Mouse (Mus musculus) forebrain, embryonic 12.5 days (tissue): ENCODE measurements around the gene Vangl1. TPM values are rescaled to one million over a fixed set of nuclear protein-coding genes. Genes with fewer than 3 reads are reported as not detected.
A peak's percentile ranks its signal among the peaks of the same experiment; 100 is the strongest.
"Not testable (repeated sequence)": the region's sequence is repeated elsewhere in the genome, so short reads cannot be mapped to it uniquely, and the experiment has no call there.

Experiments used
- ATAC-seq: fragments of 200-750 bp; cut with Nextera tagmentation; 2 replicates; pipeline ENCODE4 v1.8.0; 2017; ENCODE audit warnings: moderate TSS enrichment; ENCODE audit not compliant: low FRiP score
- H3K27ac ChIP-seq: fragments of 300-500 bp; sonication (generic); 2 replicates; pipeline ENCODE4 v1.5.1; 2016; ENCODE audit warnings: mild to moderate bottlenecking
- H3K27me3 ChIP-seq: fragments of 300-500 bp; sonication (generic); 2 replicates; pipeline ENCODE4 v1.6.1; 2016; ENCODE audit warnings: mild to moderate bottlenecking
- H3K36me3 ChIP-seq: fragments of 300-500 bp; sonication (generic); replicated peaks from 2 replicates; pipeline ENCODE4 v1.6.1; 2016; ENCODE audit warnings: mild to moderate bottlenecking
- H3K4me1 ChIP-seq: fragments of 300-500 bp; sonication (generic); 2 replicates; pipeline ENCODE4 v1.6.1; 2016
- H3K4me2 ChIP-seq: fragments of 300-500 bp; sonication (generic); 2 replicates; pipeline ENCODE4 v1.6.1; 2016; ENCODE audit warnings: mild to moderate bottlenecking, moderate library complexity
- H3K4me3 ChIP-seq: fragments of 300-500 bp; sonication (generic); replicated peaks from 2 replicates; pipeline ENCODE4 v1.5.1; 2016; ENCODE audit warnings: mild to moderate bottlenecking
- H3K9ac ChIP-seq: fragments of 300-500 bp; sonication (generic); 2 replicates; pipeline ENCODE4 v1.6.1; 2016; ENCODE audit warnings: mild to moderate bottlenecking
- H3K9me3 ChIP-seq: fragments of 300-500 bp; sonication (generic); 2 replicates; pipeline ENCODE4 v1.6.1; 2016
- WGBS: fragments of 180-500 bp; shearing (Covaris S2); methylation state at CpG from one replicate; pipeline ENCODE4 v1.1.7; 2016; 5-methylcytosine and 5-hydroxymethylcytosine counted together
- polyA plus RNA-seq: library from polyadenylated mRNA; unstranded; fragments of >200 nt; fragmentation: Nextera tagmentation; extraction: Ambion mirVana; gene quantifications from 2 replicates; pipeline ENCODE4 v1.2.1, GENCODE M21; 2016

Gene Vangl1
- polyA plus RNA-seq, 1 experiment from 2014 or later = 5.8 TPM

- H3K36me3 ChIP-seq = no peaks in the 10 kb centered on the region
- H3K9me3 ChIP-seq = no peaks in the 10 kb centered on the region
- no peak overlapping the region for H3K27ac ChIP-seq
- H3K4me1 ChIP-seq = no peaks in the 10 kb centered on the region
- 58% methylated on average over 6 of the region's 6 CpGs for WGBS
- no peak overlapping the region for H3K9ac ChIP-seq
- H3K27me3 ChIP-seq = peaks cover 7% of the 10 kb centered on the region; the same call in 1 of the 2 replicates
- no peak overlapping the region for H3K4me2 ChIP-seq
- ATAC-seq = no peak
- H3K4me3 ChIP-seq = no peak overlapping the region
Observed at GRCm38 (mm10) chr3:102212896-102213295, 8.4 kb upstream of the Vangl1 start.

DNA sequence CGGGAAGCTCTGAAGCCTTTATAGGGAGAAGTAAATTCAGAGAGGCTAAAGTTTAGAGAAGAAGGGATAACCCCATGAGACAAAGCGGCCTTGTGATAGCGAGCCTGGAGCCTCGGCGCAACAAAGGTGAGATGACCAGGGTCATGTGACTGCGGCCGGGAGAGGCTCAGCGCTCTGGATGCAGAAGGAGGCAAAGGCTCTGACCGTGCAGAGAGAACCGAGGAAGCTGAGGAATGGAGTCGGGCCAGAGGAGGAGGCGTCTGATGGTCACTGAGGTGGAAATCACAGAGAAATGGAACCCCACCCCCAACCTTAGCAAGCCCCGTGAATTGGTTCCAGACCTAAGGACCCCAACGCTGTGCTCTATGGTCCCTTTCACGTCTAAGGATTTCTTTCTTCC, 7.8 kb upstream of the Vangl1 start:
- WGBS = 89% methylated on average over 15 of the region's 15 CpGs
- H3K4me2 ChIP-seq = no peak overlapping the region
- no peaks in the 10 kb centered on the region for H3K36me3 ChIP-seq
- no peak for ATAC-seq
- H3K4me3 ChIP-seq = no peak overlapping the region
- peaks cover 11% of the 10 kb centered on the region for H3K27me3 ChIP-seq
- H3K4me1 ChIP-seq = no peaks in the 10 kb centered on the region
- H3K9ac ChIP-seq = no peak overlapping the region
- no peaks in the 10 kb centered on the region for H3K9me3 ChIP-seq
- H3K27ac ChIP-seq = no peak overlapping the region

GRCm38 (mm10) chr3:102211340-102211739, 6.8 kb upstream of the Vangl1 start:
- 89% methylated on average over 2 of the region's 2 CpGs for WGBS
- peaks cover 21% of the 10 kb centered on the region for H3K27me3 ChIP-seq
- H3K4me2 ChIP-seq = no peak overlapping the region
- H3K27ac ChIP-seq = no peak overlapping the region
- no peak overlapping the region for H3K4me3 ChIP-seq
- H3K9ac ChIP-seq = no peak overlapping the region
- no peak for ATAC-seq
- H3K9me3 ChIP-seq = no peaks in the 10 kb centered on the region
- no peaks in the 10 kb centered on the region for H3K4me1 ChIP-seq
- H3K36me3 ChIP-seq = no peaks in the 10 kb centered on the region

DNA sequence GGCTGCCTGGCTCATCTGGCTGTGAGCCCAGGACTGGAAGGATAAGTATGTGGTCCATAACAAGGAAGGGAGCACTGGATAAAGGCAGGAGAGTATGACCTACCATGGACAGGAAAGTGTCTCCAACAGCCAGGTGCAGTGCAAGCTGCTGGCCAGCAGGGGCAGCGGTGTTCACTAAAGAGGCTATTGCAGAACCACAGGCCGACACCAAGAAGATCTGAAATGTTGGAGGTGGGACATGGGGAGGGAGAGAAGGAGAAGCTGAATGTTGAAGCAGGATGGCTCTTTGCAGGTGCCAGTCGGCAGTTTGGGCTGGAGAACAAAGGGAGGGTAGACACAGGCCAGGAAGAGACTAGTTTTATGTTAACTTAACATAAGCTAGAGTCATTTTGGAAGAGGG, 6.3 kb upstream of the Vangl1 start:
- Histone ChIP-seq H3K4me3 (no peak overlapping the region), H3K9ac (no peak overlapping the region), H3K27me3 (peaks cover 26% of the 10 kb centered on the region), H3K4me1 (0 out of 2 replicates have a peak, but pooled peaks cover 1% of the 10 kb centered on the region), H3K9me3 (no peaks in the 10 kb centered on the region), H3K4me2 (no peak overlapping the region), H3K36me3 (no peaks in the 10 kb centered on the region), H3K27ac (no peak overlapping the region)
- no peak for ATAC-seq
- WGBS = 68% methylated on average over 3 of the region's 3 CpGs

DNA sequence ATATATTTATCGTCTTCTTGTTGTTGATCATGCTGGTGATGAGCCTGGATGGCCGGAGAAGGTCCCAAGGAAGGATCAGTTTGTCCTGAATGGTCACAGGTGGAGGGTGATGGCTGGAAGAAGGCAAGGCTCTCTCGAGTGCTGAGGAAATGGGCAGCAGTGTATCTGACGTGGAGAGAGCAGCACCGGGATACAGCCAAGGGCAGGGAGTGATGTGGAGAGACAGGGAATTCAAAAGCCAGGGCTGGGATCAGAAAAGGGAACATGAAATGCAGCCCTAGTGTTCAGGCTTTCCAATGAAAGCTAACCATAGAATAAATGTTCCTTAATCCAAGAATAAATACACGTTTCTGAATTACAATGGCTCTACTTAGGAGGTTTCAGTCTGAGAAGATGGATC, 4.4 kb upstream of the Vangl1 start:
- H3K9me3 ChIP-seq = no peaks in the 10 kb centered on the region
- no peak overlapping the region for H3K4me2 ChIP-seq
- no peak overlapping the region for H3K9ac ChIP-seq
- peaks cover 18% of the 10 kb centered on the region for H3K4me1 ChIP-seq
- no peak for ATAC-seq
- no peaks in the 10 kb centered on the region for H3K36me3 ChIP-seq
- no peak overlapping the region for H3K27ac ChIP-seq
- H3K27me3 ChIP-seq = peaks cover 43% of the 10 kb centered on the region
- WGBS = 78% methylated on average over 6 of the region's 6 CpGs
- no peak overlapping the region for H3K4me3 ChIP-seq

- no peak for ATAC-seq
- peaks cover 29% of the 10 kb centered on the region for H3K4me1 ChIP-seq
- no peak overlapping the region for H3K4me3 ChIP-seq
- no peaks in the 10 kb centered on the region for H3K36me3 ChIP-seq
- WGBS = 6% methylated on average over 7 of the region's 7 CpGs
- H3K4me2 ChIP-seq = peak overlapping the region; percentile 97
- H3K9ac ChIP-seq = no peak overlapping the region
- no peak overlapping the region for H3K27ac ChIP-seq
- H3K27me3 ChIP-seq = peaks cover 76% of the 10 kb centered on the region
- H3K9me3 ChIP-seq = no peaks in the 10 kb centered on the region
Observed at GRCm38 (mm10) chr3:102205458-102205830, 951 bp upstream of the Vangl1 start.

DNA sequence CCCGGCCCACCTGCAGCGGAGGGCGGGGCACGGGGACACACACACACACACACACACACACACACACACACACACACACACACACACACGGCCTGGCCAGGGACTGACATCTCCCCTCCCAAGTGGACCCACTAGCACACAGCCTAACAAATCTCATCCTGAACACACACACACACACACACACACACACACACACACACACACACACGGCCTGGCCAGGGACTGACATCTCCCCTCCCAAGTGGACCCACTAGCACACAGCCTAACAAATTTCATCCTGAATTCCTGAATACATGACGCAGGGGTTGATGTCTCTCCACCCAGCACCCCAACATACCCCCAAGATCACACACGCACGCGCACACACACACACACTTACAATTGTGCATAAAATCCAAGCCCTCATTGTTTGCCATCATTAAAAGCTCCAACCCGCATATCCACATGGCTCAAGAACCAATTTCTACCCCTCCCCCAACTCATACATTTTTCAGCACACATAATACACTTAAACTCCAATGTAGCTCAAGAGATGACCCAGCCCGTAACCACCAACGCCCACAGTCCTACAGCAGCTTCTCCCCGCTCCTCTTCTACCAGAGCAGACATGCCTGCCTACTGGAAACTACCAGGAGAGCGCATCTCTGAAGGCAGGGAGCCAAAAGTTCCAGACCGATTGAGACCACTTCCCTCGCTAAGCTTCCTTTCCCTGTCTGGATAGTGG, 403 bp upstream of the Vangl1 start:
- WGBS = 12% methylated on average over 12 of the region's 17 CpGs
- H3K27me3 ChIP-seq = peaks cover 81% of the 10 kb centered on the region
- peak overlapping the region; percentile 97 for H3K4me2 ChIP-seq
- H3K27ac ChIP-seq, H3K9me3 ChIP-seq, H3K36me3 ChIP-seq: not testable (repeated sequence)
- H3K4me3 ChIP-seq = peak overlapping the region; percentile 61
- peak; percentile 30; the same call in 1 of the 2 replicates for ATAC-seq
- H3K4me1 ChIP-seq = peaks cover 29% of the 10 kb centered on the region
- H3K9ac ChIP-seq = peak overlapping the region; percentile 59

DNA sequence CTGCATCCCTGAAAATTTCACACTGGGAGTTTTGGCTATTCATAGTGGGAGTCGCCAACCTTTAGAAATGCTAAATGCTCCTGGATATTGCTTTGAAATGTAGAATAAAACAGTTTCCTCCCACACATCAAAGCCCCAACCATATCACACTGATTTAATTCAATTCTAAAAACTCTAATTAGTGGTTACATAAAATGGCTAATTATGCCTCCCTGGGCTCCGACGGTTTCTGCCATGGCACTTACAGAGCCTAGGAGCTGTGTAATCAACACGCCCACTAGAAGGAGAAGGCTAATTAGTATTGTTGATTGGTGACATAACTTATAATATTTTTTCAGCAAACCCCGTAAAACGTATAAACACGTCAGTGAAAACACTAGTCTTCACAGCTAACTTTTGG, 1.4 kb downstream of the Vangl1 start:
- Histone ChIP-seq H3K4me1 (peaks cover 29% of the 10 kb centered on the region), H3K36me3 (no peaks in the 10 kb centered on the region), H3K27me3 (peaks cover 94% of the 10 kb centered on the region), H3K4me2 (peak overlapping the region; percentile 97), H3K9me3 (no peaks in the 10 kb centered on the region), H3K4me3 (peak overlapping the region; percentile 61), H3K27ac (no peak overlapping the region), H3K9ac (0 out of 2 replicates have a peak overlapping the region, but pooled peaks have one; percentile 59)
- peak; percentile 31; the same call in 1 of the 2 replicates for ATAC-seq
- 3% methylated on average over 7 of the region's 7 CpGs for WGBS

GRCm38 (mm10) chr3:102199991-102200390, 4.5 kb downstream of the Vangl1 start:
- H3K27me3 ChIP-seq = peaks cover 92% of the 10 kb centered on the region
- 44% methylated on average over 4 of the region's 4 CpGs for WGBS

GRCm38 (mm10) chr3:102199226-102199625, 5.3 kb downstream of the Vangl1 start:
- 82% methylated on average over 4 of the region's 4 CpGs for WGBS
- no peaks in the 10 kb centered on the region for H3K9me3 ChIP-seq
- H3K27me3 ChIP-seq = peaks cover 94% of the 10 kb centered on the region
- H3K27ac ChIP-seq = no peak overlapping the region
- H3K36me3 ChIP-seq = no peaks in the 10 kb centered on the region
- no peak for ATAC-seq
- H3K4me1 ChIP-seq = peaks cover 30% of the 10 kb centered on the region
- no peak overlapping the region for H3K4me3 ChIP-seq
- H3K4me2 ChIP-seq = no peak overlapping the region
- no peak overlapping the region for H3K9ac ChIP-seq

More at GRCm38 (mm10) chr3:102199991-102200390, 4.5 kb downstream of the Vangl1 start:
- Histone ChIP-seq H3K4me2 (no peak overlapping the region), H3K4me3 (no peak overlapping the region), H3K9me3 (no peaks in the 10 kb centered on the region), H3K4me1 (peaks cover 29% of the 10 kb centered on the region), H3K27ac (no peak overlapping the region), H3K9ac (no peak overlapping the region), H3K36me3 (no peaks in the 10 kb centered on the region)
- ATAC-seq = no peak

DNA sequence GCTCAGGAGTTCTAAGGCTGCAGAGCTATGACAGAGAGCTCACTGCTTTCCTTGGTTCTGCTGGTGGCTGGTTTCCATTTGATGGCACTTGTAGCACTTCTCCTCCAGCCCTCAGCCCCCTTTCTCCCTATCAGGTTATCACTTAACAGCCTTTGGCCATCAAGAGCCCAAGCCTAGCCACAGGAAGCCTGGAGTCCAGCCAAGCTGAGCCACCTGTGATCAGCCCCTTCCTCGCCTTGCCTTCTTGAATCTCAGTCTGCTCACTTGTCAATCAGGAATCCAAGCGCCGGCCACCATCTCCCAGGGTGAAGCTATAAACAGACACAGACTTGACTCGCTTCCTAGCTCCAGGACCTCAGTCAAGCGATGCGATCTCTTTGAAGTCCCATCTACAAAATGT, 6.0 kb downstream of the Vangl1 start:
- Histone ChIP-seq H3K4me1 (peaks cover 32% of the 10 kb centered on the region), H3K4me2 (no peak overlapping the region), H3K4me3 (no peak overlapping the region), H3K27me3 (peaks cover 94% of the 10 kb centered on the region), H3K36me3 (no peaks in the 10 kb centered on the region), H3K27ac (no peak overlapping the region), H3K9me3 (no peaks in the 10 kb centered on the region), H3K9ac (no peak overlapping the region)
- WGBS = 76% methylated on average over 6 of the region's 6 CpGs
- ATAC-seq = no peak

- Histone ChIP-seq H3K4me2 (no peak overlapping the region), H3K9ac (no peak overlapping the region), H3K4me3 (no peak overlapping the region), H3K36me3 (no peaks in the 10 kb centered on the region), H3K27me3 (peaks cover 94% of the 10 kb centered on the region), H3K4me1 (peaks cover 32% of the 10 kb centered on the region), H3K9me3 (no peaks in the 10 kb centered on the region), H3K27ac (no peak overlapping the region)
- no peak for ATAC-seq
- WGBS = 16% methylated on average over 5 of the region's 5 CpGs
Observed at GRCm38 (mm10) chr3:102197746-102198145, 6.7 kb downstream of the Vangl1 start.

DNA sequence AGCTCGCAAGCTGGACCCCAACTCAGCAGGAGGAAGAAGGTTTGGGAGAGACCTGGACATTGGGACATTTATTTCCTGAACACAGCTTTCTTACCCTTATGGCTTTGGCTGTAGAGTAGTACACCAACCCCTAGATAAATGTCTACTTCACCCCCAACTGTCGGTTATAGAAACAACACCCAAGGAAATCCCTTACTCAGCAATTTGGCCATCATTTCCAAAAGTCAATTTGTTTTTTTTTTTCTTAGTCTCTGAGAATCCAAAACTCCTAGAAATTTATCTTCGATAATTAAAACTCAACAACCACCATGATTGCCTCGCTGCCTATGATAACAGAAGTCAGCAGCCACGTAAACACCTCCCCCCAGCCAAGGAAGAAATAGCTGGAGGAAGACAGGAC, 7.3 kb downstream of the Vangl1 start:
- no peak overlapping the region for H3K4me3 ChIP-seq
- no peaks in the 10 kb centered on the region for H3K36me3 ChIP-seq
- 88% methylated on average over 5 of the region's 5 CpGs for WGBS
- H3K27ac ChIP-seq = no peak overlapping the region
- H3K9ac ChIP-seq = no peak overlapping the region
- H3K4me1 ChIP-seq = peaks cover 33% of the 10 kb centered on the region
- no peak overlapping the region for H3K4me2 ChIP-seq
- peaks cover 94% of the 10 kb centered on the region for H3K27me3 ChIP-seq
- no peaks in the 10 kb centered on the region for H3K9me3 ChIP-seq
- no peak for ATAC-seq
